In genomic region chr3:100561561-100562175, GRCm38 (mm10) we compare ENCODE assay signal across 17 mouse cellular contexts.
"Had no signal": no experiment of that assay in that cellular context is flagged by ENCODE, and none has a peak within 500 bp of the region (broad histone marks: within the 10 kb centered on the region; RNA-seq: fewer than 3 reads in every experiment).

No protein-coding gene starts in this region.

- H3K4me3 ChIP-seq: layer of hippocampus, adult 2 months; limb, embryonic 12.5 days; liver, embryonic 13.5 days; lung, embryonic 15.5 days; midbrain, embryonic 13.5 days; neural tube, embryonic 15.5 days; stomach, embryonic 15.5 days had no signal

- H3K9ac ChIP-seq: limb, embryonic 12.5 days; liver, embryonic 13.5 days; liver, postnatal 0 days; lung, embryonic 15.5 days; midbrain, embryonic 13.5 days; neural tube, embryonic 15.5 days; stomach, embryonic 15.5 days had no signal

- H3K27ac ChIP-seq: layer of hippocampus, adult 2 months; limb, embryonic 12.5 days; liver, embryonic 13.5 days; lung, embryonic 15.5 days; macrophage; midbrain, embryonic 13.5 days; neural tube, embryonic 15.5 days; stomach, embryonic 15.5 days had no signal

- H3K4me1 ChIP-seq: limb, embryonic 12.5 days; liver, embryonic 13.5 days; lung, embryonic 15.5 days; midbrain, embryonic 13.5 days; neural tube, embryonic 15.5 days; stomach, embryonic 15.5 days had no signal

- DNase-seq: kidney, adult 9 months; kidney, postnatal 10 days; kidney, postnatal 4 days; liver; liver, embryonic 13.5 days; liver, postnatal 0 days; lung, postnatal 14 days; right cerebral cortex, adult 18-20 months; right cerebral cortex, postnatal 25 days had no signal

- ATAC-seq: intestine, postnatal 0 days; liver, postnatal 0 days; midbrain, embryonic 13.5 days had no signal

- H3K36me3 ChIP-seq: lung, embryonic 15.5 days had no signal

- H3K4me2 ChIP-seq: limb, embryonic 12.5 days; liver, embryonic 13.5 days; lung, embryonic 15.5 days; midbrain, embryonic 13.5 days; neural tube, embryonic 15.5 days; stomach, embryonic 15.5 days had no signal

- H3K27me3 ChIP-seq: limb, embryonic 12.5 days; liver, embryonic 13.5 days; lung, embryonic 15.5 days; midbrain, embryonic 13.5 days; neural tube, embryonic 15.5 days; stomach, embryonic 15.5 days had no signal

- H3K9me3 ChIP-seq: limb, embryonic 12.5 days; liver, embryonic 13.5 days; lung, embryonic 15.5 days; midbrain, embryonic 13.5 days; neural tube, embryonic 15.5 days; stomach, embryonic 15.5 days had no signal
